In genomic region chr4:143379931-143380715, GRCm38 (mm10) we compare ENCODE assay signal across 11 mouse cellular contexts. TPM values are rescaled to one million over a fixed set of nuclear protein-coding genes. Genes with fewer than 3 reads are reported as not detected.
DNase-seq lines count a peak whose midpoint lies in the region; ATAC-seq and TF ChIP-seq lines count a peak whose summit lies in the region.
"Had no signal": no experiment of that assay in that cellular context is flagged by ENCODE, and none has a peak within 500 bp of the region (broad histone marks: within the 10 kb centered on the region; RNA-seq: fewer than 3 reads in every experiment).

No protein-coding gene starts in this region.

- H3K9ac ChIP-seq in intestine, embryonic 14.5 days (ENCODE audit: low read length) = no peak overlapping the region
- H3K9ac ChIP-seq in intestine, postnatal 0 days (ENCODE audit: low read depth, low read length) = no peak overlapping the region
- H3K9ac ChIP-seq in forebrain, embryonic 16.5 days (replicated peaks; ENCODE audit: low read depth, low read length) = no peak overlapping the region
- peak overlapping the region; percentile 10; the same call in 1 of the 2 replicates for H3K9ac ChIP-seq in midbrain, embryonic 14.5 days (replicated peaks; ENCODE audit: low read length)
- H3K9ac ChIP-seq: liver, embryonic 13.5 days had no signal

- H3K27me3 ChIP-seq in intestine, embryonic 14.5 days (replicated peaks; ENCODE audit: control insufficient read depth, insufficient read depth, low read length) = no peaks in the 10 kb centered on the region
- H3K27me3 ChIP-seq in intestine, postnatal 0 days (replicated peaks; ENCODE audit: control insufficient read depth, insufficient read depth, low read length) = 0 out of 2 replicates have a peak, but pooled peaks cover 7% of the 10 kb centered on the region
- no peaks in the 10 kb centered on the region for H3K27me3 ChIP-seq in forebrain, embryonic 16.5 days (replicated peaks; ENCODE audit: control insufficient read depth, insufficient read depth, low read length)
- no peaks in the 10 kb centered on the region for H3K27me3 ChIP-seq in midbrain, embryonic 14.5 days (ENCODE audit: control insufficient read depth, insufficient read depth, low read length)

- H3K9me3 ChIP-seq in intestine, embryonic 14.5 days (ENCODE audit: control insufficient read depth, low read length) = no peaks in the 10 kb centered on the region
- H3K9me3 ChIP-seq in intestine, postnatal 0 days (ENCODE audit: control insufficient read depth) = no peaks in the 10 kb centered on the region
- H3K9me3 ChIP-seq in forebrain, embryonic 16.5 days (ENCODE audit: control insufficient read depth, low read length) = no peaks in the 10 kb centered on the region
- H3K9me3 ChIP-seq in midbrain, embryonic 14.5 days (ENCODE audit: control insufficient read depth, low read length) = no peaks in the 10 kb centered on the region
- H3K9me3 ChIP-seq: liver, embryonic 13.5 days had no signal

- TF ChIP-seq CTCF in intestine, postnatal 0 days (IDR thresholded peaks at IDR 0.05; ENCODE audit: low read depth) = no peak

- no peak overlapping the region for H3K27ac ChIP-seq in intestine, embryonic 14.5 days (ENCODE audit: low read depth)
- H3K27ac ChIP-seq in intestine, postnatal 0 days (ENCODE audit: low read depth, low read length) = no peak overlapping the region
- H3K27ac ChIP-seq in forebrain, embryonic 16.5 days (ENCODE audit: low read length) = no peak overlapping the region
- peak overlapping the region; percentile 60 for H3K27ac ChIP-seq in midbrain, embryonic 14.5 days (replicated peaks; ENCODE audit: low read depth, low read length)
- H3K27ac ChIP-seq: liver, embryonic 13.5 days had no signal

- H3K36me3 ChIP-seq in intestine, embryonic 14.5 days (ENCODE audit: control insufficient read depth, insufficient read depth, low read length) = no peaks in the 10 kb centered on the region
- H3K36me3 ChIP-seq in intestine, postnatal 0 days (ENCODE audit: control insufficient read depth, insufficient read depth) = no peaks in the 10 kb centered on the region
- H3K36me3 ChIP-seq in forebrain, embryonic 16.5 days (ENCODE audit: control insufficient read depth, insufficient read depth) = no peaks in the 10 kb centered on the region
- H3K36me3 ChIP-seq in midbrain, embryonic 14.5 days (ENCODE audit: control insufficient read depth, insufficient read depth, low read length) = no peaks in the 10 kb centered on the region
- H3K36me3 ChIP-seq: liver, embryonic 13.5 days had no signal

- DNase-seq in intestine, embryonic 14.5 days (ENCODE audit: low spot score) = peak; percentile 66
- peak; percentile 17 for DNase-seq in embryo, embryonic 11.5 days (ENCODE audit: low read depth, low spot score)
- DNase-seq in midbrain, embryonic 14.5 days = peak; percentile 58
- no peak for DNase-seq in adrenal gland, postnatal 4 days (ENCODE audit: low spot score in 2 of 2)
- no peak for DNase-seq in adrenal gland, adult 18-20 months (ENCODE audit: low spot score in 2 of 2)
- no peak for DNase-seq in urinary bladder, adult 18-20 months (ENCODE audit: low spot score in 2 of 2)
- DNase-seq: liver, embryonic 13.5 days had no signal

- H3K4me2 ChIP-seq in intestine, embryonic 14.5 days (ENCODE audit: low read length) = no peak overlapping the region
- H3K4me2 ChIP-seq in intestine, postnatal 0 days (replicated peaks; ENCODE audit: low read depth) = no peak overlapping the region
- no peak overlapping the region for H3K4me2 ChIP-seq in forebrain, embryonic 16.5 days (ENCODE audit: low read length)
- H3K4me2 ChIP-seq in midbrain, embryonic 14.5 days (ENCODE audit: low read length) = peak overlapping the region; percentile 36
- H3K4me2 ChIP-seq: liver, embryonic 13.5 days had no signal

- peak; percentile 65; the same call in 1 of the 2 replicates for ATAC-seq in intestine, embryonic 14.5 days (replicated peaks; ENCODE audit: low FRiP score, low TSS enrichment, low read depth)
- ATAC-seq in intestine, postnatal 0 days = no peak
- peak; percentile 40; the same call in 1 of the 2 replicates for ATAC-seq in forebrain, embryonic 16.5 days
- ATAC-seq in midbrain, embryonic 14.5 days (ENCODE audit: low FRiP score, low TSS enrichment) = peak; percentile 41

- H3K4me1 ChIP-seq in intestine, embryonic 14.5 days (replicated peaks; ENCODE audit: control insufficient read depth, insufficient read depth, low read length) = no peaks in the 10 kb centered on the region
- no peaks in the 10 kb centered on the region for H3K4me1 ChIP-seq in intestine, postnatal 0 days (replicated peaks; ENCODE audit: control insufficient read depth, insufficient read depth, low read length)
- no peaks in the 10 kb centered on the region for H3K4me1 ChIP-seq in forebrain, embryonic 16.5 days (replicated peaks; ENCODE audit: control insufficient read depth, insufficient read depth, low read length)
- H3K4me1 ChIP-seq in midbrain, embryonic 14.5 days (ENCODE audit: control insufficient read depth, insufficient read depth, low read length) = peaks cover 17% of the 10 kb centered on the region
- H3K4me1 ChIP-seq: liver, embryonic 13.5 days had no signal

- 28% methylated on average over 15 of the region's 15 CpGs for WGBS in intestine, embryonic 14.5 days
- 30% methylated on average over 15 of the region's 15 CpGs for WGBS in intestine, postnatal 0 days
- 33% methylated on average over 15 of the region's 15 CpGs for WGBS in forebrain, embryonic 16.5 days
- WGBS in midbrain, embryonic 14.5 days = 12% methylated on average over 15 of the region's 15 CpGs

- H3K4me3 ChIP-seq in intestine, embryonic 14.5 days (ENCODE audit: low read depth, low read length) = no peak overlapping the region
- H3K4me3 ChIP-seq in intestine, postnatal 0 days (ENCODE audit: low read depth, low read length) = no peak overlapping the region
- H3K4me3 ChIP-seq in forebrain, embryonic 16.5 days (replicated peaks; ENCODE audit: low read length) = no peak overlapping the region
- H3K4me3 ChIP-seq in midbrain, embryonic 14.5 days (replicated peaks; ENCODE audit: low read depth, low read length) = no peak overlapping the region
- H3K4me3 ChIP-seq: liver, embryonic 13.5 days had no signal

RNA-seq across cellular contexts. Expression of gene Pramel1, which starts 14.1 kb away (rescaled TPM):
- polyA plus RNA-seq in intestine, embryonic 14.5 days (2014; fragmentation: Nextera tagmentation; extraction: Ambion mirVana) = not detected in 2 replicates
- not detected in 2 replicates for polyA plus RNA-seq in intestine, postnatal 0 days (2015; fragmentation: Nextera tagmentation; extraction: Ambion mirVana)
- not detected in 2 replicates for polyA plus RNA-seq in forebrain, embryonic 16.5 days (2015; fragmentation: Nextera tagmentation; extraction: Ambion mirVana)
- not detected in 2 replicates for polyA plus RNA-seq in midbrain, embryonic 14.5 days (2014; fragmentation: Nextera tagmentation; extraction: Ambion mirVana)
- total RNA-seq in adrenal gland, postnatal 4 days (2021) = not detected
- total RNA-seq in adrenal gland, adult 18-20 months (2021) = not detected
- total RNA-seq: common myeloid progenitor, adult 5-6 weeks; MEL had no signal
- polyA plus RNA-seq: liver, embryonic 13.5 days had no signal

RNA-seq across cellular contexts. Expression of gene Lrrc38, which starts 30.6 kb away (rescaled TPM):
- polyA plus RNA-seq in intestine, embryonic 14.5 days (2014; fragmentation: Nextera tagmentation; extraction: Ambion mirVana) = 0.18 TPM in 1 of 2 replicates, not detected in the other
- not detected in 2 replicates for polyA plus RNA-seq in intestine, postnatal 0 days (2015; fragmentation: Nextera tagmentation; extraction: Ambion mirVana)
- polyA plus RNA-seq in forebrain, embryonic 16.5 days (2015; fragmentation: Nextera tagmentation; extraction: Ambion mirVana) = 0.09 and 0.17 TPM in 2 replicates
- polyA plus RNA-seq in midbrain, embryonic 14.5 days (2014; fragmentation: Nextera tagmentation; extraction: Ambion mirVana) = 0.21 and 0.39 TPM in 2 replicates
- total RNA-seq in adrenal gland, postnatal 4 days (2021) = not detected
- under 1 TPM in 1 of 2 experiments, not detected in 1; 0.43 TPM for total RNA-seq in adrenal gland, adult 18-20 months (2021)
- total RNA-seq: common myeloid progenitor, adult 5-6 weeks; MEL had no signal
- polyA plus RNA-seq: liver, embryonic 13.5 days had no signal

RNA-seq across cellular contexts. Expression of gene Pramef8, which starts 32.1 kb away (rescaled TPM):
- polyA plus RNA-seq in intestine, embryonic 14.5 days (2014; fragmentation: Nextera tagmentation; extraction: Ambion mirVana) = 15.0 and 16.3 TPM in 2 replicates
- 5.0 and 6.0 TPM in 2 replicates for polyA plus RNA-seq in intestine, postnatal 0 days (2015; fragmentation: Nextera tagmentation; extraction: Ambion mirVana)
- polyA plus RNA-seq in forebrain, embryonic 16.5 days (2015; fragmentation: Nextera tagmentation; extraction: Ambion mirVana) = 30.2 and 32.0 TPM in 2 replicates
- 14.2 and 22.4 TPM in 2 replicates for polyA plus RNA-seq in midbrain, embryonic 14.5 days (2014; fragmentation: Nextera tagmentation; extraction: Ambion mirVana)
- 10 to 100 TPM; 13.2 to 17.9 TPM for total RNA-seq in adrenal gland, postnatal 4 days (2021)
- total RNA-seq in adrenal gland, adult 18-20 months (2021) = 10 to 100 TPM in 1 of 2 experiments, 1 to 10 TPM in 1; 9.3 to 10.7 TPM
- total RNA-seq: MEL had no signal

Comparison
In these comparisons a context has a peak if more than half of its experiments do, and no peak if none do; other contexts are left out.
1. DNase-seq: peak in intestine, embryonic 14.5 days (single experiment), embryo, embryonic 11.5 days (single experiment) and midbrain, embryonic 14.5 days (single experiment); none in adrenal gland, postnatal 4 days (0 of 2), adrenal gland, adult 18-20 months (0 of 2) and urinary bladder, adult 18-20 months (0 of 2).